10 mouse cellular contexts compared by ENCODE assay signal in genomic region chr10:59425369-59425768, GRCm38 (mm10). TPM values are rescaled to one million over a fixed set of nuclear protein-coding genes. Genes with fewer than 3 reads are reported as not detected.
DNase-seq lines count a peak whose midpoint lies in the region; ATAC-seq and TF ChIP-seq lines count a peak whose summit lies in the region.
"Had no signal": no experiment of that assay in that cellular context is flagged by ENCODE, and none has a peak within 500 bp of the region (broad histone marks: within the 10 kb centered on the region; RNA-seq: fewer than 3 reads in every experiment).

No protein-coding gene starts in this region.

- H3K4me1 ChIP-seq in kidney, adult 2 months (ENCODE audit: control insufficient read depth, insufficient read depth, low read length), result peaks cover 3% of the 10 kb centered on the region; the same call in 1 of the 2 replicates
- H3K4me1 ChIP-seq in kidney, embryonic 16.5 days (ENCODE audit: insufficient read depth, low read length), result peaks cover 20% of the 10 kb centered on the region
- no peaks in the 10 kb centered on the region for H3K4me1 ChIP-seq in midbrain, embryonic 15.5 days

- no peaks in the 10 kb centered on the region for H3K36me3 ChIP-seq in kidney, adult 2 months (ENCODE audit: control insufficient read depth, insufficient read depth, low read length)
- H3K36me3 ChIP-seq in kidney, embryonic 16.5 days (ENCODE audit: insufficient read depth, low read length), result no peaks in the 10 kb centered on the region
- no peaks in the 10 kb centered on the region for H3K36me3 ChIP-seq in midbrain, embryonic 15.5 days (replicated peaks)
- H3K36me3 ChIP-seq: neural tube, embryonic 12.5 days had no signal

- H3K9me3 ChIP-seq in kidney, embryonic 16.5 days (ENCODE audit: low read length), result no peaks in the 10 kb centered on the region
- H3K9me3 ChIP-seq in midbrain, embryonic 15.5 days, result no peaks in the 10 kb centered on the region
- H3K9me3 ChIP-seq: neural tube, embryonic 12.5 days had no signal

- ATAC-seq in kidney, embryonic 16.5 days (ENCODE audit: low FRiP score, low TSS enrichment), result no peak
- ATAC-seq in monocyte, adult 5-6 weeks (replicated peaks; ENCODE audit: insufficient number of reproducible peaks, low FRiP score, low TSS enrichment, poor library complexity, severe bottlenecking), result no peak
- no peak for ATAC-seq in midbrain, embryonic 15.5 days (replicated peaks)
- ATAC-seq: intestine, postnatal 0 days had no signal

- no peaks in the 10 kb centered on the region for H3K27me3 ChIP-seq in kidney, adult 2 months (replicated peaks; ENCODE audit: control insufficient read depth, insufficient read depth, low read length)
- 0 out of 2 replicates have a peak, but pooled peaks cover 2% of the 10 kb centered on the region for H3K27me3 ChIP-seq in kidney, embryonic 16.5 days (ENCODE audit: insufficient read depth, low read length)
- no peaks in the 10 kb centered on the region for H3K27me3 ChIP-seq in midbrain, embryonic 15.5 days (replicated peaks)
- H3K27me3 ChIP-seq: neural tube, embryonic 12.5 days had no signal

- H3K4me3 ChIP-seq in kidney, adult 2 months (ENCODE audit: insufficient read depth, low read depth, low read length), result no peak overlapping the region
- H3K4me3 ChIP-seq in kidney, embryonic 16.5 days (ENCODE audit: low read length), result no peak overlapping the region
- H3K4me3 ChIP-seq in midbrain, embryonic 15.5 days, result no peak overlapping the region
- H3K4me3 ChIP-seq: neural tube, embryonic 12.5 days had no signal

- WGBS in kidney, adult 2 months, result 46% methylated on average over 7 of the region's 7 CpGs
- WGBS in kidney, embryonic 16.5 days, result 79% methylated on average over 7 of the region's 7 CpGs
- WGBS in midbrain, embryonic 15.5 days, result 83% methylated on average over 7 of the region's 7 CpGs

- H3K27ac ChIP-seq in kidney, adult 2 months (ENCODE audit: insufficient read depth, low read depth, low read length), result no peak overlapping the region
- no peak overlapping the region for H3K27ac ChIP-seq in kidney, embryonic 16.5 days (ENCODE audit: low read length)
- no peak overlapping the region for H3K27ac ChIP-seq in midbrain, embryonic 15.5 days
- H3K27ac ChIP-seq: neural tube, embryonic 12.5 days had no signal

- H3K9ac ChIP-seq in kidney, embryonic 16.5 days (replicated peaks; ENCODE audit: low read length), result no peak overlapping the region
- no peak overlapping the region for H3K9ac ChIP-seq in midbrain, embryonic 15.5 days
- H3K9ac ChIP-seq: neural tube, embryonic 12.5 days had no signal

- intact Hi-C loops in heart, postnatal 10 days (cut with DNase I), result no loop called here

- no peak for TF ChIP-seq POLR2A in kidney, adult 2 months (IDR thresholded peaks at IDR 0.05; ENCODE audit: low read depth, low read length)

- H3K4me2 ChIP-seq in kidney, embryonic 16.5 days (replicated peaks; ENCODE audit: low read depth, low read length), result no peak overlapping the region
- no peak overlapping the region for H3K4me2 ChIP-seq in midbrain, embryonic 15.5 days
- H3K4me2 ChIP-seq: neural tube, embryonic 12.5 days had no signal

- DNase-seq in kidney, adult 2 months, result peak; percentile 83
- peak; percentile 38 for DNase-seq in cerebellum, adult 9-10 months
- DNase-seq in heart, postnatal 10 days, result peak; percentile 79 to 83
- peak; percentile 83 for DNase-seq in lung, postnatal 14 days
- DNase-seq in B cell, adult 2 months, result no peak

- no peak for TF ChIP-seq CTCF in kidney, adult 2 months (conservative IDR thresholded peaks at IDR 0.05; ENCODE audit: insufficient read depth, insufficient read length, low read depth, low read length)

RNA-seq across cellular contexts. Expression of gene Oit3, which starts 16.2 kb away (rescaled TPM):
- polyA plus RNA-seq in kidney, adult 2 months (2012; rRNA removed), result 1.0 and 1.4 TPM in 2 replicates
- 2.0 and 2.3 TPM in 2 replicates for polyA plus RNA-seq in kidney, embryonic 16.5 days (2015; fragmentation: Nextera tagmentation; extraction: Ambion mirVana)
- under 1 TPM; 0.17 to 0.31 TPM for total RNA-seq in heart, postnatal 10 days (2021)
- total RNA-seq in monocyte, adult 5-6 weeks (2017), result 0.19 to 1.4 TPM (median 1.1 TPM) in 3 replicates
- polyA plus RNA-seq in midbrain, embryonic 15.5 days (2015; fragmentation: Nextera tagmentation; extraction: Ambion mirVana), result 0.06 and 0.08 TPM in 2 replicates

RNA-seq across cellular contexts. Expression of gene Pla2g12b, which starts 21.9 kb away (rescaled TPM):
- polyA plus RNA-seq in kidney, adult 2 months (2012; rRNA removed), result 0.31 and 0.76 TPM in 2 replicates
- polyA plus RNA-seq in kidney, embryonic 16.5 days (2015; fragmentation: Nextera tagmentation; extraction: Ambion mirVana), result 0.27 and 0.44 TPM in 2 replicates
- not detected for total RNA-seq in heart, postnatal 10 days (2021)
- not detected in 3 replicates for total RNA-seq in monocyte, adult 5-6 weeks (2017)
- not detected in 2 replicates for polyA plus RNA-seq in midbrain, embryonic 15.5 days (2015; fragmentation: Nextera tagmentation; extraction: Ambion mirVana)
- polyA plus RNA-seq: neural tube, embryonic 12.5 days had no signal

RNA-seq across cellular contexts. Expression of gene Gm10273, which starts 29.9 kb away (rescaled TPM):
- polyA plus RNA-seq in kidney, adult 2 months (2012; rRNA removed), result 10.3 and 15.9 TPM in 2 replicates
- 8.4 and 21.9 TPM in 2 replicates for polyA plus RNA-seq in kidney, embryonic 16.5 days (2015; fragmentation: Nextera tagmentation; extraction: Ambion mirVana)
- 100 to 1,000 TPM; 125 to 130 TPM for total RNA-seq in heart, postnatal 10 days (2021)
- total RNA-seq in monocyte, adult 5-6 weeks (2017), result 19.9 to 76.6 TPM (median 34.6 TPM) in 3 replicates
- 2.1 and 9.3 TPM in 2 replicates for polyA plus RNA-seq in midbrain, embryonic 15.5 days (2015; fragmentation: Nextera tagmentation; extraction: Ambion mirVana)

Comparison
In these comparisons a context has a peak if more than half of its experiments do, and no peak if none do; other contexts are left out.
1. DNase-seq: peak in kidney, adult 2 months (single experiment), cerebellum, adult 9-10 months (single experiment), heart, postnatal 10 days (2 of 2) and lung, postnatal 14 days (single experiment); none in B cell, adult 2 months (0 of 2).